Mouse (Mus musculus) layer of hippocampus, adult 2 months (tissue): Measurements from ENCODE around the gene Ppfibp2. TPM values are rescaled to one million over a fixed set of nuclear protein-coding genes. Genes with fewer than 3 reads are reported as not detected.
A peak's percentile ranks its signal among the peaks of the same experiment; 100 is the strongest.

Experiments
- DNase-seq, 2 experiments: peaks; one replicate each; pipeline ENCODE4 v3.0.0; 2022; ENCODE audit warnings: low spot score in 2 of 2
- H3K27ac ChIP-seq: fragments of 200-600 bp; 2 replicates; pipeline ENCODE4 v1.8.1; 2022
- H3K4me3 ChIP-seq: fragments of 200-600 bp; 2 replicates; pipeline ENCODE4 v1.8.1; 2022; ENCODE audit warnings: mild to moderate bottlenecking
- CTCF ChIP-seq: fragments of 200-600 bp; conservative IDR thresholded peaks from 2 replicates; pipeline ENCODE4 v1.8.1; 2022; ENCODE audit warnings: antibody characterized with exemption, mild to moderate bottlenecking, moderate library complexity
- total RNA-seq, 2 experiments: library from RNA; stranded (reverse); gene quantifications; 2 replicates each; pipeline ENCODE4 v1.2.3; 2021

Ppfibp2 gene
- total RNA-seq, 2 experiments from 2014 or later: 5.2 to 7.4 TPM

DNA sequence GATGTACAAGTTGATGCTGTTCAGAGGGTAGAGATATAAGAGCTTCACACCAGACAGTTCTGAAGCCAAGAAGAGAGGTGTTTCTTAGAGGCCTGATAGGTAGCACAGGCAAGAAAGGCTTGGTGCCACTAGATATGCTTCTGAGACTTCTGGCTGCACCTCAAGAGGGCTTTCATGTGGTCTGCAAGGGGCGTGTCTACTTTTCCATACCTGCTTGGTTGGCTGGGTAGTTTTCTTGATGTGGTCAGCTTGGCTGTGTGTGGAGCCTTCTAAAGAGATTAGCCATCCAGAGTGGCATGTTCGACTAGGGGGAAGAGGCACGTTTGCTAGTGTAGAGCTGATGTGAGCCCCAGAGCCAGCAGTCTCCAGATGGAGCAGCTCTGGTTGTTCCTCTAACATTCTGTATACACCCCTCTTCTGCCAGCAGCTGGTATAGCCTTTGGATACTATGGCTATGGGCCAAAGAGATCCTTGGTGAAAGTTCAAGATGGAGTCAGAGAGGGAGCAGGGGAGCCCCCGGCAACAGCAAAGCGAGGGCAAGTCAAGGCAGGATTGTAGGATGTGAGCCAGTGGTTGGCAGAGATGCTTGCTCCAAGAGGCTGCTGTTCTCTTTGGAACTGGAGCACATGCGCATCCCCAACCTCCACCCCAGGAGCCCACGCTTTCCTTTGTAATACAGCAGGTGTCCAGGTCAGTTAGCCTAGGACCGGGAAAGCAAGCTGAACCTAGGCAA is 64.3 kb downstream of the Ppfibp2 start:
- H3K4me3 ChIP-seq: no peak overlapping the region
- H3K27ac ChIP-seq: no peak overlapping the region
- TF ChIP-seq CTCF: no peak
- no peak for DNase-seq

GRCm38 (mm10) chr7:107661189-107661842 is 66.3 kb downstream of the Ppfibp2 start:
- peak; percentile 68 to 70 for DNase-seq
- Histone ChIP-seq H3K4me3 (no peak overlapping the region), H3K27ac (no peak overlapping the region)
- TF ChIP-seq CTCF: peak; percentile 91

DNA sequence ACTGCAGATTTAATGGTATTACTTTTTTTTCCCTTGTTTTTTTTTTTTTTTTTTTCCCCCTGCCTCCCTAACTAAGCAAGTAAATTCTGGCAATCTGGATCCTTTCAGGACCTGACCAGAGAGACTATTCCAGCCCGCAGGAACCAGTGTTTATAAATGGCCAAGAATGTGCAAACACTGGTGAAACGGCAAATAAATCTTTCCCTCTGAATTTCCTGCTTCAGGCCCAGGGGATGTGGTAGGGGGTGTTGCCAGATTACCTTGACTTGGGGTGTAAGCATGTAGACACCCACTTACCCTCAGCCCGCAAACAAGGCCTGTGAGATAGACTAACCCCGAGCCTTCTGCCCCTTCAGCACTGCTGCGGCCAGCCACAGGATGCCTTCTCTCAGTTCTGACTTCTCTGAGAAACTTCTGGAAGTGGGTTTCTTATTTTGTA is 66.9 kb downstream of the Ppfibp2 start:
- H3K27ac ChIP-seq: no peak overlapping the region
- no peak for DNase-seq
- no peak overlapping the region for H3K4me3 ChIP-seq
- no peak for TF ChIP-seq CTCF

- TF ChIP-seq CTCF: no peak
- Histone ChIP-seq H3K27ac (no peak overlapping the region; the same call in 1 of the 2 replicates), H3K4me3 (no peak overlapping the region)
- DNase-seq: no peak
Measured at GRCm38 (mm10) chr7:107663621-107664020, 68.6 kb downstream of the Ppfibp2 start.

- no peak for DNase-seq
- no peak overlapping the region; the same call in 1 of the 2 replicates for H3K4me3 ChIP-seq
- peak overlapping the region; percentile 87 for H3K27ac ChIP-seq
- 0 out of 2 replicates have a peak, but pooled peaks have one; percentile 1 for TF ChIP-seq CTCF
Measured at GRCm38 (mm10) chr7:107664063-107665056, 69.4 kb downstream of the Ppfibp2 start.

- DNase-seq: no peak
- peak overlapping the region; percentile 87 for H3K27ac ChIP-seq
- no peak overlapping the region; the same call in 1 of the 2 replicates for H3K4me3 ChIP-seq
- TF ChIP-seq CTCF: no peak
Measured at GRCm38 (mm10) chr7:107665221-107665585, 70.2 kb downstream of the Ppfibp2 start.

DNA sequence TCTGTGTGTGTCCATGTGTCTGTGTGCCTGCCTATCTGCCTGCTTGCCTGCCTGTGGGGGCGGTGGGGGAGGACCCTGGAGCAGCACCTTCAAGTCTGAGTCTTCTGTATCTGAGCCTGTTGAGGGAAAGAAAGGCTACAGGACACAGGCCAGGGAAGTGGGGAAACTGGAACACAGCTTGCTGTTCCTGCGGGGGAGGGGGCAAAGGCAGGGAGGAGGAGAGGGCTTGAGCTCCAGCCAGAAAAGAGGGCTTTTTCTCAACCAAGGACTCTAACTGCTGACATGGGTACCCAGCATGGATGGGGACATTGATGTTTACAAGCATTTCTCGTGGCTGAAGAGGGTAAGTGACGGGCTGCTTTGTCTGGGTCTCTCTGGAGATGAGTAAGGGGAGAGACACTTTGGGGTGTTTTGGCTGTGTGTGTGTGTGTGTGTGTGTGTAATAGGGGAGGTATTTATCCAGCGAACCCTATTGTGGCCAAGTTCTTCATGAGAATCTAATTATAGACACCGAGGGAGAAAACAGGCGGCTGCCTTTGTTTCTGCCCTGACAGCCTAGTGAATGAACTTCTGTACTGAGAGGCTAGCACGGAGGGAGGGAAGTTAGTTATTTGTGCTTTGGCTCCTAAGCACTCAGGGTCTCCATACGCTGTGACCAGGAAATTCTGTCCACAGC is 70.7 kb downstream of the Ppfibp2 start:
- H3K4me3 ChIP-seq: peak overlapping the region; percentile 50
- DNase-seq: peak; percentile 27 to 35

DNA sequence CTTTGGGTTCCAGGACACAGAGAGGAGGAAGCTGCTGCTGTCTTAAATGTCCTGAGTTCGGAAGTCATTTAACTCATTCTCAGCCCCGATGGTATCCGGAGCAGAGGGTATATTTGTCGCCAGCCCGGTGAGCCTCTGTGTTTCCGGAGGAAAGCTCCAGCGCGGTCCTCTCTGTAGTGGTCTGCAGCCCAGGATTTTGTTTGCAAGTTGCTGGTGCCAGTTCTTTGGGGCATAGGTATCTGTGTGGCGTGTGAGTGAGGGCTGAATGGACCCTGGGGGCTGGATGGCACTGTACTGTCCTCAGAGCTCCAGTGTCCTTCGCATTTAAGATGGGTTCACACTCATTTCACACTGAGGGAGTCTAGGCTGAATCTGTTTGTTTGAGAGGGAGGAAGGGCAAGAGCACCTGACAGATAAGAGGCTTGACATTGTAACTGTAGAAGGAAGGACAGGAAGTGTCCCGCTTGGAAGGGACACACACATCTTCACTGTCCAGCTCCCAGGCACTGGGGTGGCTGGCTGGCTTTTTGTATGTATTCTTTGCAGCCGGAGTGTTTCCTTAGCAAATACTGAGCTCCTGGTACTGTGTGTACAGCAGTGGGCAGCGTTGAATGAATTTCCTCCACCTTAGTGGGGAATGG is 71.4 kb downstream of the Ppfibp2 start:
- peak overlapping the region; percentile 50 for H3K4me3 ChIP-seq
- no peak for TF ChIP-seq CTCF
- no peak for DNase-seq
- peak overlapping the region; percentile 87 for H3K27ac ChIP-seq

More for the DNA sequence above, 70.7 kb downstream of the Ppfibp2 start:
- peak overlapping the region; percentile 87 for H3K27ac ChIP-seq
- no peak for TF ChIP-seq CTCF

DNA sequence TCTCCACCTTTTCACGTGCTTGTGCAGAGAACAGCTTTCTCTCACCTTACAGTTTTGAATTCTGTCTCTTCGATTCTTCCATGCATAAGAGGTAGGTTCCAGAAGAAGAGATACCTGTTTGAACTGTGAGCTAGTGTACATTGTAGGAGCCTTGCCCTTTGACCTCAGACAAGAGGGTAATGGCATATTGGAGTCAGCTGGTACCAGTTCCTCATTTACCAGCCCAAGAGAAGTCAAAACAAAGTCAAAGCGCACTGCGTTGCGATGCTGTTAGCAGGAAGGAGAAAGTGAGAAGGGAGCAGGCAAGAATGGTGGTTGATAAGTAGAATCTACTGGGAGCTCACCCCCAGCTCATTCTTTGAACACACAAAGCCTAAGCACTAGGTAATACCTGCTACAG is 73.5 kb downstream of the Ppfibp2 start:
- Histone ChIP-seq H3K27ac (no peak overlapping the region), H3K4me3 (no peak overlapping the region)
- no peak for DNase-seq
- no peak for TF ChIP-seq CTCF

DNA sequence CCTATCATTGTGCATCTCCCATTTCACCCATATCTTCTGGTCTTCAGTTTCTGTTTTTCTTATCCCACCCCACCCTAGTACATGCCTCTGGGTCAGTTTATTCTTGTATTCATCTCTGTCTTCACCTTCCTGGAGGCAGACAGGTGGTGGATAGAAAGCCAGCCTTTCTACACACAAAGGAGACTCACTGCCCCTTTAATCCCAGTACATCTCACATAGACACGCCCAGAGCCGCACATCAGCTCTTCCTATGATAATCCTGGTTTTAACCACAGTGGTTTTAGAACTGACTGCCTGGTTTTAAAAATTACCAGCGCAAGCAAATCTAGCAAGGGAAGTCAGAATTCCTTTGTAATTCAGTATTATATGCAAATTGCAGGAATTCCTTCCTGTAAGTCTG is 80.2 kb downstream of the Ppfibp2 start:
- DNase-seq: no peak
- no peak for TF ChIP-seq CTCF
- Histone ChIP-seq H3K27ac (no peak overlapping the region), H3K4me3 (no peak overlapping the region)

DNA sequence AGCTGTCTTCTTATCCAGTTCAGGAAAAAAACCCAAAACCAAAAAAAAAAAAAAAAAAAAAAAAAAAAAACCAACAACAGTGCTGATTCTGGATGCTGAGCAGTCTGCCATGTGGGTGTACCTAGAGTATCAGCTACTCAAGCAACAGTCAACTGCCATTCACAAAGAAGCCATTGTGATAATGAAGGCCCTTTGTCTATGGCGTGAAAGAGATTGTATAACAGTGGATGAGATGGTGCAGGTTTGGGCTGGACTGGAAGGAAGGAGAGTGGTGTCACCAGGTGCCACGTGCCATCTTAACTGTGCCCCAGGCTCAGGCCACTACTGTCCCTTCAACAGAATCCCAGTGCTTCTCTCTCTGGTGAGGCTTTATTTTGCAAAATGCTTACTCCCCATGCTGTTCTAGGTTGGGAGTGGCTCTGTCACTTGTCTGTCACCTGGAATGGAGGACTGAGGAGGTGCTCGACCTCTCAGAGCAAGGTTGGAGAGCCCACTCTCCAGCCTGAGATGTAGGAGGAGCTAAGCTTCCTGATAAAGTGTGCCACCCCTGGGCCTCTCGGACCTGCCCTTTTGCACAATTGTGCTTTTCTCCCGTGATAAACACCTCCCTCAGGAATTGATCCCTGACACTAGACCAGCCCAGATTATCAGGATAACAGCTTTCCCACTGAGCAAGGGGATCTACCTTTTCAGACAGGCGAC is 85.3 kb downstream of the Ppfibp2 start:
- no peak for DNase-seq
- no peak for TF ChIP-seq CTCF
- Histone ChIP-seq H3K4me3 (no peak overlapping the region), H3K27ac (peak overlapping the region; percentile 48)
